Mouse (Mus musculus): ENCODE results near the gene Cyb5d1. TPM values are rescaled to one million over a fixed set of nuclear protein-coding genes. Genes with fewer than 3 reads are reported as not detected.
"Not testable (repeated sequence)": the region's sequence is repeated elsewhere in the genome, so short reads cannot be mapped to it uniquely, and the experiment has no call there.

Gene Cyb5d1
- 16.6 and 19.8 TPM in 2 replicates for polyA plus RNA-seq (2015; fragmentation: Nextera tagmentation; extraction: Ambion mirVana)

DNA sequence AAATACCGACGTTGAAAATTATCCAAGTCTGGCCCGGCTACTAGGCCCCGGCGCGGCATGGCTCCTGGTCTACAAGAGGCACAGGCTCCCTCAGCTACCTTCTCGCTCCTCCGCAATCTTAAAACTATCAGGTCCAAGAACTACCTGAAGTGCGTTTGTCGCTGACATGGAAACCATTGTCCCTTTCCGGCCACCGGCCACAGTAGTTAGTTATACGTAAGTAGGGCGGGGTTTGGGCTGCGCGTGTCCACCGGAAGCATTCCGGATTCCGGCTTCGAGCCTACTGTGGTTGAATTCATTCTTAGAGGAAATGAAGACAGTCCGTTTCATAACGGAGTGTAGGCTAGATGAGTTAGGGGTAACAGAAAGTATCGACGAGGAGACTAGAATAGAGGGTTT is at the start of gene Cyb5d1, which contains the start of gene Naa38:
Gene Cyb5d1, minus strand, starts transcription at position 397 of the 399 bp plus-strand sequence.
Gene Naa38, plus strand, starts transcription at position 253 of the 399 bp plus-strand sequence.
- H3K27me3 ChIP-seq (ENCODE audit: insufficient read depth, low read length); H3K9me3 ChIP-seq (replicated peaks; ENCODE audit: low read length); H3K36me3 ChIP-seq (ENCODE audit: insufficient read depth, low read length): not testable (repeated sequence)
- DNase-seq (ENCODE audit: low spot score) (peak; percentile 96), ATAC-seq (replicated peaks; ENCODE audit: low FRiP score, low read depth) (peak; percentile 73)
- peak within 1 kb of the TSS; percentile 67 for H3K4me3 ChIP-seq (replicated peaks; ENCODE audit: low read depth, low read length)
- H3K9ac ChIP-seq (ENCODE audit: low read depth, low read length) = peak within 1 kb of the TSS; percentile 86
- under 1% methylated on average over 20 of the region's 24 CpGs for WGBS
- peaks cover 13% of the 10 kb centered on the region; the same call in 1 of the 2 replicates for H3K4me1 ChIP-seq (replicated peaks; ENCODE audit: insufficient read depth, low read length)
- peak within 1 kb of the TSS; percentile 73 for H3K4me2 ChIP-seq (ENCODE audit: low read length)
- peak within 1 kb of the TSS; percentile 97 for H3K27ac ChIP-seq

DNA sequence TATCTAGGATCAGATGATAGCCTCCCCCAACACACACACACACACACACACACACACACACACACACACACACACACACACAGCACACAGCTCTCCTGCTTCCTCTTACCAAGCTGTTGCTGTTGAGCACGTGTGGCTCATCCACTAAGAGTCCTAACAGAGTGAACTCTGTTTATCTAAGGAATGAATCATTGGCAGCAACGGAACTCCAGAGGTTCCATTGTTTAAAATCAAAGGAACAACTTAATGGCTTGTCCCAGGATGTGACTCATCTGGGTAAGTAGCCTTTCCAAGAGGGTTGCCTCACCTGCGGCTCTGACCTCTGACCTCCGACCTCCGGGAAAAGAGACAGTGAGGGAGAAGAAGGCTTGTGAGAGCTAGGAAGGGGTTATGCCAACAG is 47.9 kb upstream of the Cyb5d1 start:
- DNase-seq (ENCODE audit: low spot score) (peak; percentile 69), ATAC-seq (replicated peaks; ENCODE audit: low FRiP score, low read depth) (peak; percentile 49; the same call in 1 of the 2 replicates)
- no peaks in the 10 kb centered on the region for H3K9me3 ChIP-seq (replicated peaks; ENCODE audit: low read length)
- H3K9ac ChIP-seq (ENCODE audit: low read depth, low read length) = no peak overlapping the region
- H3K4me3 ChIP-seq (replicated peaks; ENCODE audit: low read depth, low read length) = no peak overlapping the region
- H3K27me3 ChIP-seq (ENCODE audit: insufficient read depth, low read length) = no peaks in the 10 kb centered on the region
- WGBS = 22% methylated on average over 5 of the region's 5 CpGs
- H3K4me1 ChIP-seq (replicated peaks; ENCODE audit: insufficient read depth, low read length) = no peaks in the 10 kb centered on the region
- no peak overlapping the region for H3K27ac ChIP-seq
- H3K4me2 ChIP-seq (ENCODE audit: low read length) = no peak overlapping the region
- no peaks in the 10 kb centered on the region for H3K36me3 ChIP-seq (ENCODE audit: insufficient read depth, low read length)
- TF ChIP-seq CTCF (IDR thresholded peaks at IDR 0.05; ENCODE audit: low read depth) = no peak

DNA sequence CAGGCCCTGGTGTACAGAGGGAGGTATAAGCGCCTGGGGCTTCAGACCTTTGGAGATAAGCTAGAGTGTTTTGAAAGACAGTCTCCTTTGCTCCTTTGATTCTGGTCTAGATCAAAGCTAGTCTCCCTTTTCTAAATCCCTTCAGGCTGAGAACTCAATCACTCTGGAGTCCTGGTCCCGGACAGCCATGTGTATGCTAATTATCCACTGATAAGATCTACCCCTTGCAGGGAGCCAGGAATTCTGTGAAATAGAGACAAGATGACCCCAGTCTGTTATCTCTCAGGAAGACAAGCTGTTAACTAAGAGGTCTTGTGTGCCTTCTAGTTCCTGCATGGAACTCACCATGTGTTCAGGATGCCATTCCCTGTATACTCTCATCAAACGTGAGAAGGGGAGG is 41.9 kb upstream of the Cyb5d1 start:
- ATAC-seq (replicated peaks; ENCODE audit: low FRiP score, low read depth) (no peak), DNase-seq (ENCODE audit: low spot score) (no peak)
- no peak for TF ChIP-seq CTCF (IDR thresholded peaks at IDR 0.05; ENCODE audit: low read depth)
- 55% methylated on average over 3 of the region's 3 CpGs for WGBS
- Histone ChIP-seq H3K27ac (no peak overlapping the region), H3K4me3 (replicated peaks; ENCODE audit: low read depth, low read length) (no peak overlapping the region), H3K4me2 (ENCODE audit: low read length) (no peak overlapping the region), H3K27me3 (ENCODE audit: insufficient read depth, low read length) (no peaks in the 10 kb centered on the region), H3K36me3 (ENCODE audit: insufficient read depth, low read length) (no peaks in the 10 kb centered on the region), H3K9me3 (replicated peaks; ENCODE audit: low read length) (no peaks in the 10 kb centered on the region), H3K4me1 (replicated peaks; ENCODE audit: insufficient read depth, low read length) (peaks cover 3% of the 10 kb centered on the region; the same call in 1 of the 2 replicates), H3K9ac (ENCODE audit: low read depth, low read length) (no peak overlapping the region)

DNA sequence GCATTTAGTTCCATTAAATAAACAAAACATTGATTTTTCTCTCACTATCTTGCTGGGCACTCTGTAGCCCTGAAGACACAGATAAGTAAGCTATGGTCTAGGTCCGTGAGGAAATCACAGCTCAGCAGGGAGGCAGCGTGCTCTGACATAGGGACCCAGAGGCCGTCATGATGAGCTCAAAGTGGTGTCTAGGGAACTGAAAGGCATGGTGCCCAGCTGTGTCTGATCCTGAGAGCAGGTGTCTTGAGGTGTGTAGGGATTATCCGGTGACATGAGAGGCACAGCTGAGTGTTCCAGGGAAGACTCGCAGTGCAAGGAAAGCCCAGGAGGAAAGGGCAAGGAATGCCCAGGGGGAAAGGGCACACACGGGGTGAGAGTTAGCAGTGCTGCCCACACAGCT is 37.8 kb upstream of the Cyb5d1 start:
- no peaks in the 10 kb centered on the region for H3K36me3 ChIP-seq (ENCODE audit: insufficient read depth, low read length)
- H3K4me1 ChIP-seq (replicated peaks; ENCODE audit: insufficient read depth, low read length) = peaks cover 11% of the 10 kb centered on the region; the same call in 1 of the 2 replicates
- H3K4me3 ChIP-seq (replicated peaks; ENCODE audit: low read depth, low read length) = no peak overlapping the region
- TF ChIP-seq CTCF (IDR thresholded peaks at IDR 0.05; ENCODE audit: low read depth) = no peak
- WGBS = 69% methylated on average over 6 of the region's 6 CpGs
- no peak overlapping the region for H3K9ac ChIP-seq (ENCODE audit: low read depth, low read length)
- H3K27ac ChIP-seq = no peak overlapping the region
- no peak for ATAC-seq (replicated peaks; ENCODE audit: low FRiP score, low read depth)
- no peak for DNase-seq (ENCODE audit: low spot score)
- no peak overlapping the region for H3K4me2 ChIP-seq (ENCODE audit: low read length)
- no peaks in the 10 kb centered on the region for H3K9me3 ChIP-seq (replicated peaks; ENCODE audit: low read length)
- H3K27me3 ChIP-seq (ENCODE audit: insufficient read depth, low read length) = no peaks in the 10 kb centered on the region

DNA sequence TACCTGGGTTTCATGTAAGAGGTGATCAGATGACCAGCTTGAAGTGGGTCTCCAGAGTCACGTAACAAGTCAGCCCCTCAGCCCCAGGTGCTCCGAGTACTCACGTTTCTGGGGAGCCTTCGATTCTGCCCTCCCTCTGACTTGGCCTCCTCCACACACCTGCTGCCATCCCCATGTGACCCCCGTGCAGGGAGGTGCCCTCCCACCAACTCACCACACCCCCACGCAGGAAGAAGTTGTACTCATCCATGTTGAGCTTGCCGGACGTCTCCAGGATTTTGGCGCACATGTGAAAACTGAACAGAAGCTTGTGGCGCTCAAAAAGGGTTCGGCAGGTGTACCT is 37.2 kb upstream of the Cyb5d1 start:
- no peaks in the 10 kb centered on the region for H3K36me3 ChIP-seq (ENCODE audit: insufficient read depth, low read length)
- H3K4me1 ChIP-seq (replicated peaks; ENCODE audit: insufficient read depth, low read length) = peaks cover 11% of the 10 kb centered on the region; the same call in 1 of the 2 replicates
- no peak overlapping the region for H3K4me2 ChIP-seq (ENCODE audit: low read length)
- H3K9ac ChIP-seq (ENCODE audit: low read depth, low read length) = no peak overlapping the region
- ATAC-seq (replicated peaks; ENCODE audit: low FRiP score, low read depth) = 0 out of 2 replicates have a peak, but pooled peaks have one; percentile 15
- DNase-seq (ENCODE audit: low spot score) = no peak
- TF ChIP-seq CTCF (IDR thresholded peaks at IDR 0.05; ENCODE audit: low read depth) = no peak
- no peaks in the 10 kb centered on the region for H3K27me3 ChIP-seq (ENCODE audit: insufficient read depth, low read length)
- 48% methylated on average over 11 of the region's 11 CpGs for WGBS
- H3K4me3 ChIP-seq (replicated peaks; ENCODE audit: low read depth, low read length) = no peak overlapping the region
- no peaks in the 10 kb centered on the region for H3K9me3 ChIP-seq (replicated peaks; ENCODE audit: low read length)
- H3K27ac ChIP-seq = no peak overlapping the region

DNA sequence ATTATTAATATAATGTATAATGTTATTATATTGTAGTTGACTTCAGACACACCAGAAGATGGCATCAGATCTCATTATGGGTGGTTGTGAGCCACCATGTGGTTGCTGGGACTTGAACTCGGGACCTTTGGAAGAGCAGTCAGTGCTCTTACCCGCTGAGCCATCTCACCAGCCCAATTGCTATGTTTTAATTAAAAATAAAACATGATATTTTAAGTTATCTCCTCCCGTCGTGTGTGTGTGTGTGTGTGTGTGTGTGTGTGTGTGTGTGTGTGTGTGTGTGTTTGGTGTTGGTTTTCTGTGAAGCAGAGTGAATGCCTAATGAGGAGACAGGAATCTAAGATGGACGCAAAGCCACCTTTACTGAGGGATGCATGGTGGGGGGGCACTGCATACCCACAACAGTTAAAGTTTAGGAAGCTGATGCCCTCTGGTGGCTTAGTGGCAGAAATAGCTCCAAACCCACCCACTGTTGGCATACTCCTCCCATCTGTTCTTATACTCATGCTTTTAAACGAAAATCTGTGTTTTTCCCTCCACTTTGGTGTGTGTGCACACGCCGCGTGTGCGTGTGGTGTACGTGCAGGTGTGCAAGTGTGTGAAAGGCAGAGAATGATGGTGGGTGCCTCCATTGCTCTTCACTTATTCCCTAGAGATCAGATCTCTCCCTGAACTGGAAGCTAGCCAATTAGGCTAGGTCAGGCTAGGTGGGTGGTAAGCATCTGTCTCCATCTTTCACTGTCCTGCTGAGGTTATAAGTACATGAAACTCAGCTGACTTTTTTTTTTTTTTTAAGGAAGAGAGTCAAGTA is 36.6 kb upstream of the Cyb5d1 start:
- ATAC-seq (replicated peaks; ENCODE audit: low FRiP score, low read depth) = peak; percentile 65
- Histone ChIP-seq H3K27me3 (ENCODE audit: insufficient read depth, low read length) (no peaks in the 10 kb centered on the region), H3K4me2 (ENCODE audit: low read length) (peak overlapping the region; percentile 24; the same call in 1 of the 2 replicates), H3K4me1 (replicated peaks; ENCODE audit: insufficient read depth, low read length) (peaks cover 11% of the 10 kb centered on the region; the same call in 1 of the 2 replicates), H3K9ac (ENCODE audit: low read depth, low read length) (no peak overlapping the region), H3K36me3 (ENCODE audit: insufficient read depth, low read length) (no peaks in the 10 kb centered on the region), H3K9me3 (replicated peaks; ENCODE audit: low read length) (no peaks in the 10 kb centered on the region), H3K27ac (no peak overlapping the region), H3K4me3 (replicated peaks; ENCODE audit: low read depth, low read length) (no peak overlapping the region)
- DNase-seq (ENCODE audit: low spot score) = peak; percentile 96
- peak; percentile 93 for TF ChIP-seq CTCF (IDR thresholded peaks at IDR 0.05; ENCODE audit: low read depth)
- 30% methylated on average over 11 of the region's 11 CpGs for WGBS
